Mouse (Mus musculus): ENCODE data around the gene Brms1.

GRCm38 (mm10) chr19:5084834-5085144 is 43.6 kb downstream of the Brms1 start:
- no peak for TF ChIP-seq POLR2A (IDR thresholded peaks at IDR 0.05; ENCODE audit: insufficient read depth, low read depth, low read length)
- TF ChIP-seq CTCF (IDR thresholded peaks at IDR 0.05): no peak

All from heart, adult 2 months (tissue).